Mouse (Mus musculus): ENCODE data around the gene Fos.

GRCm38 (mm10) chr12:85461913-85462663, 11.6 kb upstream of the Fos start:
- TF ChIP-seq CTCF (IDR thresholded peaks at IDR 0.05): no peak
- peak; percentile 82 for TF ChIP-seq EP300 (IDR thresholded peaks at IDR 0.05)
